Mouse (Mus musculus): Measurements from ENCODE around the gene Treh.

- TF ChIP-seq POLR2A (IDR thresholded peaks at IDR 0.05; ENCODE audit: control insufficient read depth, extremely low read depth, insufficient read depth, low read length, poor library complexity) (no peak), CTCF (IDR thresholded peaks at IDR 0.05; ENCODE audit: borderline replicate concordance, control insufficient read depth, extremely low read depth, insufficient read depth, low read length, poor library complexity) (no peak)
These were observed 27.6 kb upstream of the Treh start for GRCm38 (mm10) chr9:44645481-44645880.
